Mouse (Mus musculus): ENCODE data around the gene 1700029H14Rik. TPM values are rescaled to one million over a fixed set of nuclear protein-coding genes. Genes with fewer than 3 reads are reported as not detected.

The 1700029H14Rik gene
- polyA plus RNA-seq, 1 experiment from 2014 or later = not detected

DNA sequence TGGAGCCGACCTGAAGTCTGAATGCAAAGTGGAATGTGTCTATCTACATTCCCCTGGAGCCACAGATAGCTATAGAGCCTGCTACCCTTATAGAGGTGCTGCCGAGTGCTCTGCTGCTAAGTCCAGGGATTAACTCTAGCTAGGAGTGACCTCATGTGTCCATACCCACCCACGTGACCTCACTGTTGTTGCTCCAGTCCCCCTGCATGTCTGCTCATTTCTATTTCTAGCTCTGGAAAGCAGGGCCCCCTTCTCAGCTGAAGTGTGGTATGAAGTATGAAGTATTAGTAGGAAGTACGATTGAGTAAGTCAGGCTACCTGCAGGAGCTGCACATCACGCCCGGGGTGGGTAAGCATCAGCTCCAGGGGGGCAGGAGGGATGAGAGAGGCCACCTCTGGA is 35.5 kb upstream of the 1700029H14Rik start:
- Histone ChIP-seq H3K4me1 (ENCODE audit: control insufficient read depth, insufficient read depth, low read length) (no peaks in the 10 kb centered on the region), H3K36me3 (ENCODE audit: control insufficient read depth, insufficient read depth, low read length) (peaks cover 4% of the 10 kb centered on the region; the same call in 1 of the 2 replicates), H3K27me3 (ENCODE audit: control insufficient read depth, insufficient read depth, low read length) (no peaks in the 10 kb centered on the region), H3K9ac (replicated peaks; ENCODE audit: low read depth, low read length) (no peak overlapping the region), H3K27ac (ENCODE audit: low read depth, low read length) (no peak overlapping the region), H3K9me3 (ENCODE audit: control insufficient read depth, low read length) (no peaks in the 10 kb centered on the region), H3K4me2 (ENCODE audit: low read depth, low read length) (no peak overlapping the region), H3K4me3 (ENCODE audit: low read depth, low read length) (no peak overlapping the region)
- 97% methylated on average over 6 of the region's 6 CpGs for WGBS
- ATAC-seq (ENCODE audit: low read depth) = no peak

DNA sequence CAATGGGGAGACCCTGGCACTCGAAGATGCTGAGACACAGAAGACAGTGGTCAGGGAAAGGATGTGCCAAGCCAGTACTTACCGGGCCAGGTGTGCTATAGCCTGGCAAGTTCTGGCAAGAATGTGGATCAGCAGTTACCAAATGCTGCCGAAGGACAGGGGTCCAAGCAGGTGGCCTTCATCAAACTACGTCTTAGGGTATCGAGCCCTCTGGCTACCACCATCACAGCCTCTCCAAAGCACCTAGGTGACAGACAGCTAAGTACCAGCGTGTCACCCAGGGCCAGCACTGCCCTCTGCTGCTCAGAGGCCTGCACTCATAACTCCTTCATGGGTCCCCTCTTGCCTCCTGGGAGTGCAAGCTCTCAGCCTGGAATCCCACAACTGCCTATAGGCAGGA is 33.6 kb upstream of the 1700029H14Rik start:
- Histone ChIP-seq H3K27me3 (ENCODE audit: control insufficient read depth, insufficient read depth, low read length) (no peaks in the 10 kb centered on the region), H3K27ac (ENCODE audit: low read depth, low read length) (no peak overlapping the region), H3K9ac (replicated peaks; ENCODE audit: low read depth, low read length) (no peak overlapping the region), H3K9me3 (ENCODE audit: control insufficient read depth, low read length) (no peaks in the 10 kb centered on the region), H3K4me3 (ENCODE audit: low read depth, low read length) (no peak overlapping the region), H3K36me3 (ENCODE audit: control insufficient read depth, insufficient read depth, low read length) (peaks cover 4% of the 10 kb centered on the region; the same call in 1 of the 2 replicates), H3K4me1 (ENCODE audit: control insufficient read depth, insufficient read depth, low read length) (no peaks in the 10 kb centered on the region), H3K4me2 (ENCODE audit: low read depth, low read length) (no peak overlapping the region)
- ATAC-seq (ENCODE audit: low read depth) = no peak
- 84% methylated on average over 6 of the region's 6 CpGs for WGBS

DNA sequence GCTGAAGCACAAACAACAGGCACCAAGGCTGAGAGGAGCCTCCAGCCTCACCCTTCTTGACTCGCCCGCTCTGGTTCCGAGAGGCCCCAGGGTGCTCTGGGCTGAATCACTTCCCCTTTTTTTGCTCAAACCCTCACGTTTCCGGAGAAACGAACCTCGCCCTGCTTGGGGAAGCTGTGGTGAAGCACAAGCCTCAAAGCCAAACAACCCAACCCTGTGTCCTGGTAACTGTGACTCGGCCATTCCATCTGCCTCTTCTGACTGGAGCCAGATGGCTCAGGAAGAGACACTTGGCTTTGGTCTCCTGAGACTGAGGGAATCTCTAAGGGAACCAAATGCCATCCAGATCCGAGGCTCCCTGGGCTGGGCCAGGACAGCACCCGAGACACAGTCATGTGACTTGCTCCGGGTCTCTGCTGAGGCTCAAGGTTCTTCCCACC is 32.6 kb upstream of the 1700029H14Rik start:
- peaks cover 4% of the 10 kb centered on the region; the same call in 1 of the 2 replicates for H3K36me3 ChIP-seq (ENCODE audit: control insufficient read depth, insufficient read depth, low read length)
- H3K27me3 ChIP-seq (ENCODE audit: control insufficient read depth, insufficient read depth, low read length) = no peaks in the 10 kb centered on the region
- H3K4me2 ChIP-seq (ENCODE audit: low read depth, low read length) = no peak overlapping the region
- ATAC-seq (ENCODE audit: low read depth) = no peak
- H3K9me3 ChIP-seq (ENCODE audit: control insufficient read depth, low read length) = no peaks in the 10 kb centered on the region
- 70% methylated on average over 11 of the region's 11 CpGs for WGBS
- H3K27ac ChIP-seq (ENCODE audit: low read depth, low read length) = no peak overlapping the region
- H3K9ac ChIP-seq (replicated peaks; ENCODE audit: low read depth, low read length) = no peak overlapping the region
- H3K4me3 ChIP-seq (ENCODE audit: low read depth, low read length) = no peak overlapping the region
- no peaks in the 10 kb centered on the region for H3K4me1 ChIP-seq (ENCODE audit: control insufficient read depth, insufficient read depth, low read length)

DNA sequence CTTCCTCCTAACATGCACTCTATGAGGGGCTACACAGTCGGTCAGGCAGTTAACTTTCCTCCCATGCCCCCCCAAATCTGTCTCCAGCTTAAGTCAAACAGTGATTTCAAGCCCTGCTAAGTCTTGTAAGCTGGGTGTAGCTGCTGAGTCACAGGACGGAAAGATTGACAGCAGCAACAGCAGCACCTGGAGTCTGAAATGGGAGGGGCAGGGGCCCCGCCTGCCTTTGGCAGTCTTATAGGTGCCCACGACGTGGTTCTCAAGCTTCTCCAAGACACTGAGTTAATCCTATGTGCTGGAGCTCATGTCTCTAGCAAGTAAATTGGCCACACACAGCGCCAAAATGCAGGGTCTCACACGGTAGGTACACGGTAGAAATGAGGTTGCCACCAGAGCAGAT is 31.1 kb upstream of the 1700029H14Rik start:
- 91% methylated on average over 8 of the region's 8 CpGs for WGBS
- Histone ChIP-seq H3K27me3 (ENCODE audit: control insufficient read depth, insufficient read depth, low read length) (no peaks in the 10 kb centered on the region), H3K4me1 (ENCODE audit: control insufficient read depth, insufficient read depth, low read length) (no peaks in the 10 kb centered on the region), H3K36me3 (ENCODE audit: control insufficient read depth, insufficient read depth, low read length) (peaks cover 4% of the 10 kb centered on the region; the same call in 1 of the 2 replicates), H3K4me3 (ENCODE audit: low read depth, low read length) (no peak overlapping the region), H3K9me3 (ENCODE audit: control insufficient read depth, low read length) (no peaks in the 10 kb centered on the region), H3K4me2 (ENCODE audit: low read depth, low read length) (no peak overlapping the region), H3K27ac (ENCODE audit: low read depth, low read length) (no peak overlapping the region), H3K9ac (replicated peaks; ENCODE audit: low read depth, low read length) (no peak overlapping the region)
- ATAC-seq (ENCODE audit: low read depth) = no peak

DNA sequence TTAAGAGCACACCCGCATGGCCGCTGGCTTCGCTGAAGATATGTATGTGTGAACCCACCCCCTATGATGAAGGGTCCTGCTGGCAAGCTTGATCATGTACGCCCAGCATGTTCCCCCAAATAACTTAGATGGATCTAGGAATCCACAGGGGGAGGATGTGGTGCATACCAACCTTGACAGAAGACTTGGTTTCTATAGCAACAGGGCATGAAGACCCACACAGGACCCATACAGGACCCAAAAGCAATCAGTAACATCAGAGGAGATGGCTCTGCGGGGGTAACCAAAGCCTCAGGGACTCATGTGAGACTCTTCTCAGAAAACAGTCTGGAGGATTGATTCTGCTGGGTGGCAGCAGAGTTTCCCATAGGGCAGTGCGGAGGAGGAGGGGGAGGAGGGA is 29.0 kb upstream of the 1700029H14Rik start:
- 70% methylated on average over 6 of the region's 6 CpGs for WGBS
- Histone ChIP-seq H3K9me3 (ENCODE audit: control insufficient read depth, low read length) (no peaks in the 10 kb centered on the region), H3K27ac (ENCODE audit: low read depth, low read length) (0 out of 2 replicates have a peak overlapping the region, but pooled peaks have one; percentile 10), H3K36me3 (ENCODE audit: control insufficient read depth, insufficient read depth, low read length) (no peaks in the 10 kb centered on the region), H3K4me2 (ENCODE audit: low read depth, low read length) (no peak overlapping the region), H3K9ac (replicated peaks; ENCODE audit: low read depth, low read length) (no peak overlapping the region), H3K27me3 (ENCODE audit: control insufficient read depth, insufficient read depth, low read length) (no peaks in the 10 kb centered on the region), H3K4me3 (ENCODE audit: low read depth, low read length) (no peak overlapping the region), H3K4me1 (ENCODE audit: control insufficient read depth, insufficient read depth, low read length) (no peaks in the 10 kb centered on the region)
- ATAC-seq (ENCODE audit: low read depth) = peak; percentile 70; the same call in 1 of the 2 replicates

DNA sequence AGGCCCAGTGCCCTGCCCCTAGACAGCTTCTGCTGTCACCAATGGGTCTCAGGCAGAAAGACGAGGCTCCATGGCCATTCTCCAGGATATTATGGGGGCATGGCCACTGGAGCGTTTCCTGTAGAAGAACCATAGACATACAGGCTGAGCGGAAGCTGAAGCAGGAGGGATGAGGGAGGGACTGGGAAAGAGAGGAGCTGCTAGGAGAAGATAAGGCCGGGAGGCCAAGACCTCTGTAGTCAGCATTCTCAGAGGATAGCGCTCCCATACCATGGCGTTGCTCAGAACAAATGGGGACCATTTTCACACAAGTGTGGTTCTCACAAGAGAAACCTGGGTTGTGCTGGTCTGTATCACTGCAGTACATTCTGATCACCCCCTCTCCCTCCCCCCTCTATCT is 26.8 kb upstream of the 1700029H14Rik start:
- Histone ChIP-seq H3K4me2 (ENCODE audit: low read depth, low read length) (no peak overlapping the region), H3K9me3 (ENCODE audit: control insufficient read depth, low read length) (no peaks in the 10 kb centered on the region), H3K4me3 (ENCODE audit: low read depth, low read length) (no peak overlapping the region), H3K36me3 (ENCODE audit: control insufficient read depth, insufficient read depth, low read length) (peaks cover 10% of the 10 kb centered on the region; the same call in 1 of the 2 replicates), H3K9ac (replicated peaks; ENCODE audit: low read depth, low read length) (no peak overlapping the region), H3K27me3 (ENCODE audit: control insufficient read depth, insufficient read depth, low read length) (no peaks in the 10 kb centered on the region), H3K4me1 (ENCODE audit: control insufficient read depth, insufficient read depth, low read length) (no peaks in the 10 kb centered on the region), H3K27ac (ENCODE audit: low read depth, low read length) (no peak overlapping the region)
- ATAC-seq (ENCODE audit: low read depth) = no peak
- 89% methylated on average over 6 of the region's 6 CpGs for WGBS

DNA sequence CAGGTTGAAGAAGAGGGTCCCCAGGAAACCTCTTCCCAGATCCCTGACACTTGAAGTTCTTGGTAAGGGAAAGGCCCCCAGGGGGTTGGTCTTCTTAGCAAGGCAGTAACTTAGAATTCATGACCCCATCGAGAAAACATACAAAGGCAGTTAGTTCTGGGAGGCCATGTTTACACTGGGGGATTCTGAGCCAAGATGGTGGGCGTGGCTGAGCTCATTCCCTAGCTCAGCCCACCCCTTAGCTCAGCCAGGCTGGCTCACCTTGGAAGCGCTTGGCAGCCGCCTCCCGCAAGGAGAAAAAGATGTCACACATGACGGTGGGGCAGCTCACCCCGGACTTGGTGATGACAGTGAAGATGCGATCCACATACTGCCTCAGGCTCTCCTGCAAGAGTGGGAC is 22.4 kb upstream of the 1700029H14Rik start:
- peaks cover 34% of the 10 kb centered on the region; the same call in 1 of the 2 replicates for H3K36me3 ChIP-seq (ENCODE audit: control insufficient read depth, insufficient read depth, low read length)
- 79% methylated on average over 8 of the region's 8 CpGs for WGBS
- no peak overlapping the region for H3K4me2 ChIP-seq (ENCODE audit: low read depth, low read length)
- no peaks in the 10 kb centered on the region for H3K9me3 ChIP-seq (ENCODE audit: control insufficient read depth, low read length)
- no peak overlapping the region for H3K9ac ChIP-seq (replicated peaks; ENCODE audit: low read depth, low read length)
- H3K4me3 ChIP-seq (ENCODE audit: low read depth, low read length) = no peak overlapping the region
- no peaks in the 10 kb centered on the region for H3K4me1 ChIP-seq (ENCODE audit: control insufficient read depth, insufficient read depth, low read length)
- H3K27me3 ChIP-seq (ENCODE audit: control insufficient read depth, insufficient read depth, low read length) = no peaks in the 10 kb centered on the region
- H3K27ac ChIP-seq (ENCODE audit: low read depth, low read length) = no peak overlapping the region
- no peak for ATAC-seq (ENCODE audit: low read depth)

DNA sequence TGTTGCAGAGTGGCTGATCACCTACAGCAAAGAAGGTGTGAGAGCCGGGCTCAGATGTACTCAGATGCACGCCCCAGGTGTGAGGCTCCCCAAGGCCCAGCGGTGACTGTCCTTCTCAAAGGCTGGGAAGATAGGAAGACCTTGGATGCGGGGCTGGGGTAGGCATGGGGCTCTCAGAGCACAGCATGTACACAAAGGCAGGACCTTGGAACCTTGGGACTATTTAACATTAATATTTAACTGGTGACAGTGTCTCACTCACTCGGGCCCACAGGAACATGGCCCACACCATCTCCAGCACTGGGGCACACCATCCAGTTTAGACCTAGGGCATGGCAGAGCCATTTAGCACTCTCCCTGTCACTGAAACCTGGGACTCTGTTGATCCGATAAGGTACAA is 15.6 kb upstream of the 1700029H14Rik start:
- Histone ChIP-seq H3K4me1 (ENCODE audit: control insufficient read depth, insufficient read depth, low read length) (no peaks in the 10 kb centered on the region), H3K4me3 (ENCODE audit: low read depth, low read length) (no peak overlapping the region), H3K9me3 (ENCODE audit: control insufficient read depth, low read length) (no peaks in the 10 kb centered on the region), H3K4me2 (ENCODE audit: low read depth, low read length) (no peak overlapping the region), H3K36me3 (ENCODE audit: control insufficient read depth, insufficient read depth, low read length) (peaks cover 34% of the 10 kb centered on the region; the same call in 1 of the 2 replicates), H3K9ac (replicated peaks; ENCODE audit: low read depth, low read length) (no peak overlapping the region), H3K27me3 (ENCODE audit: control insufficient read depth, insufficient read depth, low read length) (no peaks in the 10 kb centered on the region), H3K27ac (ENCODE audit: low read depth, low read length) (no peak overlapping the region)
- 96% methylated on average over 6 of the region's 6 CpGs for WGBS
- ATAC-seq (ENCODE audit: low read depth) = no peak

DNA sequence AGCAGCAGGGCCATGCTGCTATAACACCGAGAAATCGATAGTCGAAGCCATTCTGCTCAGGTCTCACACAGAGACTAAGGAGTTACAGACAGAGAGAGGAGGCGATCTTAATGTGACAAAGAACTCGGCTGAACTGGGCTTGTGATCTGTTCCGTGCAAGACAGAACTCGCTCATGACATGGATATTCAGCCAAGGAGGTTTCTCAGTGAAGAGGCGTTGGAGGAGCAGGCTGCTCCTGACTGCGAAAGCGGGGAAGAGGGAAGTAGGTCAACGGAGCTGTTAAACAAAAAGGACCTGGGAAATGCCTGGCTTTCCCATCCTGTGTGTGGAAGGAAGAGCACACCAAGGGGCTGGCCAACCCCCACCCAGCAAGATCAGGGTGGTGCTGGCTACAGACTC is 9.7 kb upstream of the 1700029H14Rik start:
- H3K27ac ChIP-seq (ENCODE audit: low read depth, low read length) = no peak overlapping the region
- no peaks in the 10 kb centered on the region for H3K9me3 ChIP-seq (ENCODE audit: control insufficient read depth, low read length)
- H3K9ac ChIP-seq (replicated peaks; ENCODE audit: low read depth, low read length) = no peak overlapping the region
- no peak for ATAC-seq (ENCODE audit: low read depth)
- H3K4me2 ChIP-seq (ENCODE audit: low read depth, low read length) = no peak overlapping the region
- H3K27me3 ChIP-seq (ENCODE audit: control insufficient read depth, insufficient read depth, low read length) = no peaks in the 10 kb centered on the region
- H3K36me3 ChIP-seq (ENCODE audit: control insufficient read depth, insufficient read depth, low read length) = peaks cover 20% of the 10 kb centered on the region; the same call in 1 of the 2 replicates
- H3K4me3 ChIP-seq (ENCODE audit: low read depth, low read length) = no peak overlapping the region
- 94% methylated on average over 11 of the region's 11 CpGs for WGBS
- H3K4me1 ChIP-seq (ENCODE audit: control insufficient read depth, insufficient read depth, low read length) = no peaks in the 10 kb centered on the region
